Mouse (Mus musculus) T-helper 1 cell (primary cell): Measurements from ENCODE around the gene S100a11.
"Not testable (repeated sequence)": the region's sequence is repeated elsewhere in the genome, so short reads cannot be mapped to it uniquely, and the experiment has no call there.

ENCODE experiments used
- in situ Hi-C: fragments of 300-600 bp; cut with MboI, MseI; formaldehyde crosslinking; loops from one replicate; pipeline ENCODE4 v1.15.1; 2025; ENCODE audit warnings: high pct_unique_total_duplicates

S100a11 gene

GRCm38 (mm10) chr3:93521462-93522057, 1.3 kb downstream of the S100a11 start:
- in situ Hi-C loops, result no loop called here

GRCm38 (mm10) chr3:93522611-93523010, 2.3 kb downstream of the S100a11 start:
- in situ Hi-C loops, result no loop called here

GRCm38 (mm10) chr3:93527300-93527699, 7.0 kb downstream of the S100a11 start:
- in situ Hi-C loops, result no loop called here

- in situ Hi-C loops, result no loop called here
Measured at GRCm38 (mm10) chr3:93528807-93529206, 8.5 kb downstream of the S100a11 start.

- in situ Hi-C loops, result loop anchor here (10.0 kb wide), 1 partner anchor 1462 kb away; no protein-coding TSS in a partner anchor
Measured at GRCm38 (mm10) chr3:93537068-93537576, 16.8 kb downstream of the S100a11 start.

GRCm38 (mm10) chr3:93538486-93538885, 18.2 kb downstream of the S100a11 start:
- in situ Hi-C loops, result loop anchor here (10.0 kb wide), 1 partner anchor 1464 kb away; no protein-coding TSS in a partner anchor

- in situ Hi-C loops, result no loop called here
Measured at GRCm38 (mm10) chr3:93541501-93541900, 21.2 kb downstream of the S100a11 start.

GRCm38 (mm10) chr3:93544170-93544569, 23.9 kb downstream of the S100a11 start:
- in situ Hi-C loops, result not testable (repeated sequence)

- in situ Hi-C loops, result no loop called here
Measured at GRCm38 (mm10) chr3:93547099-93547648, 26.9 kb downstream of the S100a11 start.

GRCm38 (mm10) chr3:93547749-93548540, 27.7 kb downstream of the S100a11 start:
- in situ Hi-C loops, result no loop called here

- in situ Hi-C loops, result no loop called here
Measured at GRCm38 (mm10) chr3:93548541-93549266, 28.4 kb downstream of the S100a11 start.

GRCm38 (mm10) chr3:93549986-93550385, 29.7 kb downstream of the S100a11 start:
- in situ Hi-C loops, result loop anchor here (5.0 kb wide), 1 partner anchor 52 kb away; no protein-coding TSS in a partner anchor

GRCm38 (mm10) chr3:93551950-93552901, 31.9 kb downstream of the S100a11 start:
- in situ Hi-C loops, result loop anchor here (5.0 kb wide), 1 partner anchor 50 kb away; no protein-coding TSS in a partner anchor

- in situ Hi-C loops, result loop anchor here (5.0 kb wide), 1 partner anchor 49 kb away; no protein-coding TSS in a partner anchor
Measured at GRCm38 (mm10) chr3:93553311-93553710, 33.0 kb downstream of the S100a11 start.

GRCm38 (mm10) chr3:93553765-93554378, 33.6 kb downstream of the S100a11 start:
- in situ Hi-C loops, result loop anchor here (5.0 kb wide), 1 partner anchor 48 kb away; no protein-coding TSS in a partner anchor

GRCm38 (mm10) chr3:93554379-93554980, 34.2 kb downstream of the S100a11 start:
- in situ Hi-C loops, result loop anchor here (5.0 kb wide), 1 partner anchor 48 kb away; no protein-coding TSS in a partner anchor

GRCm38 (mm10) chr3:93554981-93555877, 34.9 kb downstream of the S100a11 start, which contains the start of gene S100a10:
Gene S100a10 (plus strand): TSS chr3:93555080.
- in situ Hi-C loops, result loop anchor here (5.0 kb wide), 1 partner anchor 47 kb away; no protein-coding TSS in a partner anchor

GRCm38 (mm10) chr3:93555878-93556254, 35.6 kb downstream of the S100a11 start:
- in situ Hi-C loops, result no loop called here
